Mouse (Mus musculus): ENCODE results near the gene Ttl.

Gene Ttl

DNA sequence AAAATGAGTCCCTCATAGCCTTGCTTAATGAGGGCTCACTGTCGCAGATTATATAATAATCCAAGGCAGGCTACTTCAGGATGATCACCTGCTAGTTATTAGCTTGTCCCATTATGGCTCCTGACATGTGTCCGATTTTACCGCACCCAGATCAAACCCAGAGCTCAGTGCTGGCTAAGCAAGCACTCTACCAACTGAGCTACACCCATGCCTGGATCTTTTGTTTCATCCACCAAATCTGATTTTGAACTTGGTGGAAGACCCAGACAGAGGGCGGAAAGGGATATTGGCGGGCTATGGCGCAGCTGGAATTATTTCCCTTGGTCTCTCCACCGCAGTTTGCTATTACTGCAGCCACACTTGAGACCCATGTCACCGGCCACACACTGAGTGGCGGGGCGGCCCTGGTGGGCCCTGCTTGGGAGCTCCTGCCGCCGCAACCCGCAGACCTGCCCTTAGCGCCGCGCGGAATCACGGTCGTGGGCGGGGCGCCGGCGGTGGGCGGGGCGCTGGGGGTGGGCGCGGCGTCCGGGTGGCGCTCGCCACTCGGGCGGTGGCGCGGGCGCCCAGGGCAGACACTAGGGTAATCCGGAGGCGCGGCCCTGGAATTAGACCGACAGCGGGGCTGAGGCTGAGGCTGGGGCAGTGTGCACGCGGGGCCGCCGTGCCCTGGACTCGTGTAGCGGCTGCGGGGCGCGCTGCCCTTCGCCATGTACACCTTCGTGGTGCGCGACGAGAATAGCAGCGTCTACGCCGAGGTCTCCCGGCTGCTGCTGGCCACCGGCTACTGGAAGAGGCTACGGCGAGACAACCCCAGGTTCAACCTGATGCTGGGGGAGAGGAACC is at the start of gene Ttl:
Ttl (plus strand) TSS at position 506 of the 846 bp plus-strand sequence.
- DNase-seq (ENCODE audit: extremely low read depth, insufficient read length, low spot score): no peak

DNA sequence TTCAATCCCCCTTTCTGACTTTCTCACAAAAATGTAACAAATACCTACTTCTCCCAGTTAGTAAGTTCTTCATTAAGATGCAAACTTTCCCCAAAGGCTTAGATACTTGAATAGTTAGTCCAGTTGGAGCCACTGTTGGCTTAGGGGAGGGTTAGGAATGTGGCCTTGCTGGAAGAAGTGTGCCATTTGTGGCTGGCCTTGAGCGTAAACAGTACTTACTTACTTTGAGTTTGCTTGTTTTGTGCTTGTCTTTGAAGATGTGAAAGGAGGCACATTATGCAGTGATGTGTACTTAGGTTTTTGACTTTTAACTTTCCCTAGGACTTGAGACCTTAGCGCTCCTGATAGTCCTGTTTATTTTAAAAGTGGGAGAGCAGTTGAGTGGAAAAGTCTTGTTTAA is 45.6 kb upstream of the Ttl start:
- DNase-seq (ENCODE audit: extremely low read depth, insufficient read length, low spot score): no peak

DNA sequence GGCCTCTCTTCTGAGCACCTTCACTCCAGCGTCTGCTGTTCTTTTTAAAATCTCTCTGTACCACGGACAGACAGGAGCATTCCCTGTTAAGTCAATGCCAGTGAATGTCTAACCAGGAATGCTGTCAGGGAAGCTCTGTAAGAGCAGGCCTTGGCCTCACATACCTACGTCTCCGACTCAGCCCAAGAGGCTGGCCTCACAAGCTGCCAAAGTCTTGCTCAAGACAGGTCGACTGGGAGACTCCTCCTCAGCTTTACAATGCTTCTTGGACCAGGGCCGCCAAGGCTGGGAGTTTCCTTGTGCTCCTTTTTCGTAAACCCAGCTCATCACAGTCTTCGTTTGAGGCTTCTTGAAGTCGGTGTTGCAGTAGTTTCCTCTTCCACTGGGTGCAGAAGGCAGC is 40.9 kb upstream of the Ttl start:
- peak; percentile 19 for DNase-seq (ENCODE audit: extremely low read depth, insufficient read length, low spot score)

DNA sequence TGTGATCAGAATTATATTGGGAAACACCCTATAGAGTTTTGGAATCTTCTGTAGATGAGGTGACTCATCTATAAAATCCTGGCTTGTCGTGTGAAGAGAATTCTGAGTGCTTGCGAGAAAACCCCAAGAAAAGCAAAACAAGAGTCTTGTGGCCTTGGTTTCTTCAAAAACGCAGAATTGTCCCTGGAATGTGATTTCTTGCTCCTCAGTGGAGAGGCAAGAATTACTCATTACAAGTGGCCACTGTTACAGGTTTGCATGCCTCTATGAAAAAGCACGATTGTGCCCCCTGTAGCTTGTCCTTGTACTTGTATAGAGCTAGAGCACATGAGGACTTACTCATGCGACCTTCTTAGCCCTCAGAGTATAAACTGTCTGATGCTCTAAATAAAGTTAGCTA is 30.4 kb upstream of the Ttl start:
- DNase-seq (ENCODE audit: extremely low read depth, insufficient read length, low spot score): peak; percentile 51

DNA sequence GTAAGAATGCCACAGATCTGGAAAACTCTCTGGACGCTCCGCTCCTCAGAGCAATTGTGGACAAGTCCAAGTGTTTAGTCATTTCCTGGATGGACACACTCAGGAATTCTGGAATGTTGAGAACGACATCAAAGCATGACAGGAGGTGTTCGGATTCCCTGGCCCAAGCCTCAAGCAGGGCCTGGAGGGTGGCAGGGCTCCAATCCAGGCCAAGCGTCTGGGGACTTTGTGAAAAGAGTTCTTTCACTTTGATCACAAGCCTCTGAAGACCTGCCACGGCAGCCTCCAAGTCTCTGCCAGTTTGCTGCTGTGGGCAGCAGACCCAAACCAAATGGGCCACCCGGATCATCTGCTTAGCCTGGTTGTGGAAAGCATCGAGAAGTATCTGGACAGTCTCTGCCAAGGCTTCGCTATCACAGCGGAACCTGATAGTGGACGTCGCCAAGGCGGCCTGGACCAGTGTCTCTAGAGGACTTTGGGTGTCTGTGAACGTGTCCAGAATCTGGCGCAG is 27.3 kb upstream of the Ttl start:
- peak; percentile 77 for DNase-seq (ENCODE audit: extremely low read depth, insufficient read length, low spot score)

DNA sequence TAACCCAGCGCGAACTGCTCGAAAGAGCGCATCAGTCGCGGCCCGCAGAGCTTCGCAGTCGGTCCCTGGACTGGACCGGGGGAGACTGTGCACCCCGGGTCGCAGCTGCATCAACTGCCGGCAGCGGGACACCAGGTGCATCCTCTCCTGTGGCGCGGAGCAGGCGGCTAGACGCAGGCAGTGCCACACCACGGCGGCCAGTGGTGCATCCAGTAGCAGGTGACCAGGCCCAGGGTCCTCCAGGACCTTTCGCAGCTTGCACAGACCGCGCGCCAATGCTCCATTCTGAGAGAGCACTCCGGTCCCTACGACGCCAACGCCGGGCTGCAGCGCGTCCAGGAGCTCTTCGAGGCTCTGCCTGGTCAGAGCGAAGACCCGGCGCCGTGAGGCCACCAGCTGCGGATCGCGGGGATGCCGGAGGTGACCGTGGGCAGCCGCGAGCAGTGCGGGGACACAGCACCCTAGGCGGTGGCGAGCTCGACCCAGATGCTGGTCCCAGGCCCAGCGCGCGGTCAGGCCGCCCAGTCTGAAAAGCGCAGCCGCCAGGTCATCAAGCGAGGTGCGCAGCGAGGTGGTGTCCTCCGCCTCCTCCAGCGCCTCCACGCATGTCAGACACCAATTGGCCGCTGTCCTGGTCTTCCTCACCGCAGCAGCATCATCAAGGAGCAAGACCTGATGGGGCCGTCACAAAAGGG is 26.7 kb upstream of the Ttl start:
- DNase-seq (ENCODE audit: extremely low read depth, insufficient read length, low spot score): no peak

DNA sequence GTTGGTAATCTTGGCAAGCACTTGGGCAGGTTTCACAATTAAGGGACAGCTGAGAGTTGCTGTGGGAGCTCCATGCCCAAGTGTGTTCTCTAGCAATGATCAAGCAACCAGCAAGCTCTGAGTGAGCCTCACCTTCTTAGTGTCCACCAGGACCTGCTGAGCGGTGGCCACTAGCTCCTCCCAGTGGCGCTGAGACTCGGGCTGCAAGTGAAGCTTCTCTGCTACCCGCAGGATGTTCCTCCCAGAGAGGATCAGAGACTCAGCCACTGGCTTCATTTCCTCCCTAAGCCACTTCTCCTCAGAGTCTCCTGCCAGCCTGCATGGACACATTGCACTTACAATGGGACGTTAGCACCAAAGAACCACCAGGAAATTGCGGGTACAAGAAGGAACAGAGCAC is 25.2 kb upstream of the Ttl start:
- no peak for DNase-seq (ENCODE audit: extremely low read depth, insufficient read length, low spot score)

DNA sequence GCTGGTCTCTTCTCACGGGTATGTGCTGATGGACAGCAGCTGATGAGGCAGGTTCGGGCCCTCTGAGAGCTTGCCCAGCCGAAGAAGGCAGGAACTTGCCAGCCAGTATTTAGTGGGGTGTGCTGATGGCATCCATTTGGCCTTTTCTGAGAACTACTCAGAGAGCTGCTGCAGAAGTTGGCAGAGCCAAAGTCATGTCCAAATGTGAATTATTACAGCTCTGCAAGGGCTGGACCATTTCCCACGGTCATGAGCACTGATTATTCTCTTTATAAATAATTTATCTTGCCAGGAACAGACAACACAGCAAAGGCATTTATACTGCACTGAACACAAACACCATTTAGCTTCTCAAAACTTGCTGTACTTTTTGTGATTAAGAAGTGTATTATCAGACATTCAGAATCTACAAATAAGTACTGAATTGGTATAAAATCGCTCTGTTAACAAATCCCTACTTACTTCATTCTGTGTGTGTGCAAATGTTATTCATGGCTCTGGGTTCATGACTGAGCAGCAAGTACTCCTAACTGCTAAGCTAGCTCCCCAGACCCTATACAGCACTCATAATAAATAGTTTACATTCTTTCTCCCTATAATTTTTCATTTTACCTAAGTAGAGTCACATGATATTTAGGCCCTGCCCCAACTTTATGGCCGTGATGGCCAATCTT is 19.4 kb upstream of the Ttl start:
- no peak for DNase-seq (ENCODE audit: extremely low read depth, insufficient read length, low spot score)

DNA sequence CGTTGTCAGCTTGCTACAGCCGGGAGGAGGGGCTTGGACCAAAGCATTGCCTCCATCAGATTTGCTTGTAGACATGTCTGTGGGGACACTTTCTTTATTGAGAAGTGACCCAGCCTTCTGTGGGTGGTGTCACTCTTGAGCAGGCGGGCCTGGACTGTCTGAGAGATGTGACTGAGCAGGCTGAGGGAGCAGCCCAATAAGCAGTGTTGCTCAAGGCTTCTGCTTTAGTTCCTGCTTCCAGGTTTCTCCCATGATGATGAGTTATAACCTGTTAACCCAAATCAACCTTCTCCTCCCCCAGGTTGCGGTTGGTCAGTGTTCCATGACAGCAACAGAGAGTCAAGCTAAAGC is 18.9 kb upstream of the Ttl start:
- no peak for DNase-seq (ENCODE audit: extremely low read depth, insufficient read length, low spot score)

DNA sequence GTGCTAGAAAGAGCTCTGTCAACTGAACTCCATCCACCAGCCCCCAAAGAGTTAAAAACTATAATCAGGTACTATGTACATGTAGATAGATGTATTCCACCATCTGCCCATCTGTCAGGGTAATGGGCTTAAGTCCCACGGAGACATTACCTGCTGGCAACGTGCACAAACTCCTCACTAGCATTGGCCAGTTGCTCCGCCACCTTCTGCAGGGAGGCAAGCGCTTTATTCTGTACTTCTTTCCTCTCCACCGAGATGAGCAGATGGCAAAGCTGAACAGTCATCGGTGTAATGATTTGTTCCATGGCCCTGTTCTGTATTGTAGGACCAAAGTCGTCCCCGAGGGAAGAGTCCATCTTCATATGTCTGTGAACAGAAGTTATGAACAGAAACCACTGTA is 17.9 kb upstream of the Ttl start, which contains the start of gene Vinac1:
Vinac1 (minus strand) TSS at position 362 of the 400 bp plus-strand sequence.
- DNase-seq (ENCODE audit: extremely low read depth, insufficient read length, low spot score): no peak

DNA sequence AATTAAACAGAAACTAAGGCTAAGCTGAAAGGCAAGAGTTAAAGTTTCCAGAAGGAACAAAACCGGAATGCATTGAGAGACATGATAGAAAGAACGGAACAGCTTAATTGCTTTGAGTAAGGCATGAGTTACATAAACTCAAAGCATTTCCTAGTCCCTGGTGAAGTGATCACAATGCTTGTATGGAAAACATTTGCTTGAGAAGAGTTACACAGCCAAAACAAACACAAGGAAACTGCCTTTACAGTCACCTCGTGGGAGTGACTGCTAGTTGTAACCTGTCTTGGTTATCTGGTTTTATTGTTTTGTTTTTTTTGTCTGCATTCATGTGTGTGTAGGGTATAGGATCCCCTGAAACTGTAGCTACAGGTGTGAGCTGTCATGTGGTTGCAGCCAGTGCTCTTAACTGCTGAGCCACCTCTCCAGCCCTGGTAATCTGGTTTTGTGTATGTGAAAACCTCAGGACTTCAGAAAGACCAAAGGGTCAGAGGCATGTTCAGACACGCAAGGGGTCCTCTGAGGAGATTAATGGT is 13.2 kb upstream of the Ttl start:
- DNase-seq (ENCODE audit: extremely low read depth, insufficient read length, low spot score): no peak

DNA sequence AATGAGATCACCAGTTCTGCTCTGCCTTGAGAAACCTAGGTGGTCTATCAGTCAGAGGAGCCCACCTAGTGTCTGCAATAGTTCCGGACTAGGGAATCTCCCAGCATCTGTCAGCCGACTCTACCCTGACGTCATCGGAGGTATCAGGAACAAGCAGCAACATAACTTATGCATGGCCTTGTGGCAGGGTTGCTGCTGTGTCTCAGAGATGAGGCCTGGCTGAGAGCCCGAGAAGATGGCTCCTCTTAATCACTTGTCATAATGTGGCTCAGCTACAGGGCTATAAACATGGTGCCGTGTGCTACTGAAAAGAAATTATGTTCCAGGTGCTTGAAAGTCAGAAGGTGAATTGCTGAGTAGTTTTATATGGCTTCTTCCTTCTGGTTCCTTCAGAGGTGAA is 10.0 kb upstream of the Ttl start:
- no peak for DNase-seq (ENCODE audit: extremely low read depth, insufficient read length, low spot score)

DNA sequence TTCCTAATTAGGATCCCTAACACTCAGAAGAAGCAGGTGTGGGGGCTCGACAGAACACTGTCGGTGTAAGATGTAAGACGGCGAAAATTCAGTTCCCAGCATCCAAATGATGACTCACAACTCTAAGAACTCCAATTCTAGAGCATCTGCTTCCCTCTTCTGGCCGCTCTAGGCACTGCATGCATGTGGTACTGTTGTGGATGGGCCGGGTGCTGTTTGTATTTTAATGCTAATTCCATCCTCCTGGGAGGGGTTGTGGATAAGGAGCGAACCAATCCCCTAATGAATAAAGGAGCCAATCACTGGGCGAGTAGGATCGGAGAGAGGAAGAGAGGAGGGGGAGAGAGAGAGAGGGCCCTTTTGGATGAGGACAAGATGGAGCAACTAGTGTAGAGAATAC is 9.1 kb upstream of the Ttl start:
- DNase-seq (ENCODE audit: extremely low read depth, insufficient read length, low spot score): peak; percentile 22

DNA sequence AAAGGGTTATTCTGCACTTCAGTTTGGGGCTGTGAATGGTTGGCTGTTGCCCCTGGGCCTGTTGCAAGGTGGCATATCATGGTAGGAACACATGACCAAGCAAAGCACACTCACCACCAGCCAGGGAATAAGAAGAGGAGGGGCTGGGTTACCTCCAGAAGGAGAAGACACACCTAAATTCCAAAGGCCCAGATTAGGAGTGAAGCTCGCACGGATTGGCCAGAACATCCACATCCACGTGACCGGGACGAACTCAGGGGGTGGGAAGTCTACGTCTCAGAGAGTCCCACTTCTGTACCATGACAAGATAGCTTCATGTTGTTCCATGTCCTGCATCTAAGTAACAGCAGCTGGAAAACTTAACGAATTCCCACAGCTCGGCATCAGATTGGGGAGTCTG is 8.5 kb upstream of the Ttl start:
- DNase-seq (ENCODE audit: extremely low read depth, insufficient read length, low spot score): no peak

DNA sequence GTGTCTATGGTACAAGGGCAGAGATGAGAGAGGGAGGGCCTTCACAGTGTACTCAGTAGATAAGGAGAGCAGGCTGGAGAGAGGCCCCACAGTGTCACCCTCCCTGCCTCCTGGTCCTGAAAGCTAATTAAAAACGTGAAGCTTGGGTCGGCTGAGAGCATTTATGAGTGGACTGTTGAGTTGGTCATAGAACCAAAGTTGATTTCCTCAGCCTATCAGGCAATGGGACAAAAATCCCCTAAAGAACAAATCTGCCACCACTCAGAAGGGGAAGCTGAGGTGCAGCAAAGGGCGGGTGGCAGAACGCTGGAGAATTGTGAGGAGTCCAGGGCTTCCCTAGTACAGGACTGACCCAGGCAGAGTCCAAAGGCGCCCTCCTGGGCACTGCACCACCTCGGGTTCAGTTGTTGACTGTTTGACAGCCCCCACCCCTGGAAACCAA is 7.8 kb upstream of the Ttl start:
- DNase-seq (ENCODE audit: extremely low read depth, insufficient read length, low spot score): no peak

DNA sequence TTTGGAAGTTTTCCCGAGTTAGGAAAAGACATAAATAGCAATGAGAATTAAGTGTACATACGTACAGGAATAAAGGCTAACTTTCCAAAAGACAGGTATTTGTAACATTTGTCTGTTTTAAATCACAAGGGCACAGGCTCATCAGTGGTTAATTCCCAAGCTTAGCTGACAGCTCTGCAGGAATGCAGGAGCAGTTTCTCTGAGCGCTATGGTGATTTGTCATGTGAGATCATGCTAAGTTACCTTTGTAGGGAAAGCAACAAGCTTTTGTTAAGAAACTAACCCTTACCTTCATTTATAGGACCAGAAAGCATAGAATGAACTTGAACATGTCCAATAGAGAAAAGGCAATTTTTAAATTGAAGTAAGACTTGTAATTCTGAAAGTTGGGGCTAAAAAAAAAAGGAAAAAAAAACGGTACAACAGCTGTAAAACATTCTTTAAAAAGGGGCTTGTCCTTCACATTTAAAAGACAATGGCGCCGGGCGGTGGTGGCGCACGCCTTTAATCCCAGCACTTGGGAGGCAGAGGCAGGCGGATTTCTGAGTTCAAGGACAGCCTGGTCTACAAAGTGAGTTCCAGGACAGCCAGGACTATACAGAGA is 4.2 kb upstream of the Ttl start:
- DNase-seq (ENCODE audit: extremely low read depth, insufficient read length, low spot score): no peak

DNA sequence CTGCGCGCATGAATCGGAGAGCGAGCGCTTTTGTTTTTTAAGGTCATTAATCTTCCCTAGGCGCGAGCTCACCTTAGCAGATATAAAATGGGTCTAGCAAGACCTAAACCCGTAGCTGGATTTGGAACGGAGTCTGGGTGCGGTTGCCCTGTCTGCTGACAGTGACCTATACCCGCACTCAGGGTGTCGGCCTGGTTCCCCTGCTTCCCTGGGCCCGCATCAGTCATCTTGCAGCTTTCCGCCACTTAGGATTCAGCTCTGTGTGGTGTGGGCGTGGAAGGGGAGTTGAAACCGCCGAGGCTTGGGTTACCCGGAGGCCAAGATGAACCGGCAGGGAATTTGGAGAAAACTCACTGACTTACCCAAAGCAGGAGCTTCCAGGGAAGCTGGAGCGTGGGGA is 584 bp downstream of the Ttl start:
- DNase-seq (ENCODE audit: extremely low read depth, insufficient read length, low spot score): peak; percentile 76

DNA sequence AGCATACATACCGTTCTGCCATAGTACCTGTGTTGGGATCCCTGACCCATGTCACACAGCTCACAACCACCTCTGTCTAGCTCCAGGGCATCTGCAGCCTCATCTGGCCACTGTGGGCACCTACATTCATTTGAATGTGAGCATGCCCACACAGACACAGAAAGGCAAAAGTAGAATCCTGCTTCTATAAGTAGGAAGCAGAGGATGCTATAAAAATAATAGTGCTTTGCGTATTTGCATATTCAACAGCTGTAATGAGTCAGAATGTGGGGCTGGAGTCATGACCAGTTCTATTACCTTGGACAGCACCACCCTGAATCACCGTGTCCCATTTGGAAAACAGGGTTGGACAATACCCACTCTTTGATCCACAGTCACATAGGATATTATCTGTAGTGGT is 4.6 kb downstream of the Ttl start:
- DNase-seq (ENCODE audit: extremely low read depth, insufficient read length, low spot score): no peak

DNA sequence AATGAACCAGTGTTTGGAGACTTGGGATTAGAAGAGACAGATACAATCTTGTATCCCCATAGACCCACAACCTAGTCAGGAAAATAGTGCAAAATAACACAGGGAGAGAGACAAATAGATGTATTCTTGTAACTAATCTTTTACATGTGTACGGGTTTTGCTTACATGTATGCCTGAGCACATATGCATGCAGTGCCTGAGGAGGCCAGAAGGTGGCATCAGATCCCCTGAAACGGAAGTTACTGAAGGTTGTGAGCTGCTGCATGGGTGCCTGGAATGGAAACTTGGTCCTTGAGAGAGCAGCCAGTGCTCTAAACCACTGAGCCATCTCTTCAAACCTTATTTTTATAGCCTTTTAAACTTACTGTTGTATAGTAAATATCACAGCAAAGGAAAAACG is 12.6 kb downstream of the Ttl start:
- DNase-seq (ENCODE audit: extremely low read depth, insufficient read length, low spot score): no peak

DNA sequence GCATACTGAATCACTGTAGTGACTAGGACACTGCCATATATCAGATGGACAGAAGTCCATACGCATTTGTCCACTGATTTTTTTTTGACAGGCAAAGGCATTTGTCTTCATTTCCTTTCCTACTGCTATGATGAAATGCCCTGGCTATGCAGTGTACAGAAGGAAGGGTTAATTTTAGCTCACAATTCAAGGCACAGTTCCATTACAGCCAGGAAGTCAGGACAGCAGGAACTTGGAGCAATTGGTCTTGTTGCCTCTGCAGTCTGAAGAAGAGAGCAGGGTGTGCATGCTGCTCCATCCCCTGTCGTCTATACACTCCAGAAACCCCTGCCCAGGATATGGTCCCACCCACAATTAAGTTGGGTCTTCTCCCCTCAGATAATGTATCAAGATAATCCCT is 13.5 kb downstream of the Ttl start:
- no peak for DNase-seq (ENCODE audit: extremely low read depth, insufficient read length, low spot score)

DNA sequence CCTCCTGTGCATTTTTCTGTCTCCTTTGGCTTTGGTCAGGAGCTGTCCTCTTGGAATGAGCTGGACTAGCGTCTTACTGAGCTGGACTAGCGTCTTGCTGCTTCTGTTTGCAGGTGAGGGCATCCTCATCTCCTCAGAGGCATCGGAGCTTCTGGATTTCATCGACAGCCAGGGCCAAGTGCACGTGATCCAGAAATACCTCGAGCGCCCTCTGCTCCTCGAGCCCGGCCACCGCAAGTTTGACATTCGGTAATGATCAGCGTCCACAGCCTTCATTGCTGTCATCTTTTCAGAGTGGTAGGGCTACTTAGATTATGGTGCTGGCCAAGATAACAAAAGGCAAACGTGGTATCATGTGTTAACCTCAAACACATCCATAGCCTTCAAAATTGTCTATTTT is 15.4 kb downstream of the Ttl start:
- DNase-seq (ENCODE audit: extremely low read depth, insufficient read length, low spot score): no peak
